Mouse (Mus musculus) megakaryocyte, embryonic 14.5 days (primary cell): ENCODE results near the gene Pcare. TPM values are rescaled to one million over a fixed set of nuclear protein-coding genes. Genes with fewer than 3 reads are reported as not detected.

Experiments used
- H3K27me3 ChIP-seq: replicated peaks from 2 replicates; pipeline ENCODE3; 2012; ENCODE audit warnings: inconsistent platforms
- H3K36me3 ChIP-seq: replicated peaks from 2 replicates; pipeline ENCODE3; 2012; ENCODE audit warnings: low read length, inconsistent platforms, mixed read lengths
- H3K4me1 ChIP-seq: 2 replicates; pipeline ENCODE4 v1.6.1; 2012; ENCODE audit warnings: inconsistent platforms
- H3K4me3 ChIP-seq: replicated peaks from 2 replicates; pipeline ENCODE3; 2012; ENCODE audit warnings: moderate library complexity, mild to moderate bottlenecking, inconsistent platforms
- H3K9me3 ChIP-seq: 2 replicates; pipeline ENCODE4 v1.6.1; 2012; ENCODE audit warnings: inconsistent platforms
- FLI1 ChIP-seq: IDR thresholded peaks from 2 replicates; pipeline ENCODE4 v1.6.1; 2012; ENCODE audit warnings: low read length, inconsistent platforms, mixed read lengths
- GATA1 ChIP-seq: IDR thresholded peaks from 3 replicates; pipeline ENCODE4 v1.6.1; 2012; ENCODE audit warnings: mixed read lengths, low read length, inconsistent platforms, borderline replicate concordance
- polyA plus RNA-seq: library from polyadenylated mRNA; stranded (reverse); fragments of >175 nt; gene quantifications from 2 replicates; pipeline ENCODE4 v1.2.3, GENCODE M21; 2012; ENCODE audit warnings: low replicate concordance; ENCODE audit not compliant: insufficient read depth

Pcare gene
- not detected in 2 replicates for polyA plus RNA-seq

GRCm38 (mm10) chr17:71752831-71753230, at the start of gene Pcare:
Pcare (minus strand) TSS chr17:71752894.
- H3K4me1 ChIP-seq: no peaks in the 10 kb centered on the region
- H3K27me3 ChIP-seq: peaks cover under 1% of the 10 kb centered on the region
- TF ChIP-seq FLI1 (no peak), GATA1 (no peak)
- H3K9me3 ChIP-seq: 0 out of 2 replicates have a peak, but pooled peaks cover 3% of the 10 kb centered on the region
- no peak within 1 kb of the TSS for H3K4me3 ChIP-seq
- H3K36me3 ChIP-seq: no peaks in the 10 kb centered on the region

- Histone ChIP-seq H3K9me3 (no peaks in the 10 kb centered on the region), H3K4me1 (no peaks in the 10 kb centered on the region)
- no peak for TF ChIP-seq FLI1
- no peak for TF ChIP-seq GATA1
These were observed 43.0 kb upstream of the Pcare start for GRCm38 (mm10) chr17:71795521-71796205.

GRCm38 (mm10) chr17:71791622-71792021, 38.9 kb upstream of the Pcare start:
- Histone ChIP-seq H3K9me3 (peaks cover 5% of the 10 kb centered on the region), H3K36me3 (no peaks in the 10 kb centered on the region), H3K4me3 (no peak overlapping the region), H3K27me3 (no peaks in the 10 kb centered on the region), H3K4me1 (no peaks in the 10 kb centered on the region)
- no peak for TF ChIP-seq FLI1
- TF ChIP-seq GATA1: no peak

More at GRCm38 (mm10) chr17:71795521-71796205, 43.0 kb upstream of the Pcare start:
- Histone ChIP-seq H3K36me3 (no peaks in the 10 kb centered on the region), H3K27me3 (no peaks in the 10 kb centered on the region), H3K4me3 (no peak overlapping the region)

GRCm38 (mm10) chr17:71791109-71791508, 38.4 kb upstream of the Pcare start:
- Histone ChIP-seq H3K36me3 (no peaks in the 10 kb centered on the region), H3K4me1 (no peaks in the 10 kb centered on the region), H3K4me3 (no peak overlapping the region), H3K27me3 (no peaks in the 10 kb centered on the region), H3K9me3 (peaks cover 5% of the 10 kb centered on the region)
- no peak for TF ChIP-seq GATA1
- no peak for TF ChIP-seq FLI1

DNA sequence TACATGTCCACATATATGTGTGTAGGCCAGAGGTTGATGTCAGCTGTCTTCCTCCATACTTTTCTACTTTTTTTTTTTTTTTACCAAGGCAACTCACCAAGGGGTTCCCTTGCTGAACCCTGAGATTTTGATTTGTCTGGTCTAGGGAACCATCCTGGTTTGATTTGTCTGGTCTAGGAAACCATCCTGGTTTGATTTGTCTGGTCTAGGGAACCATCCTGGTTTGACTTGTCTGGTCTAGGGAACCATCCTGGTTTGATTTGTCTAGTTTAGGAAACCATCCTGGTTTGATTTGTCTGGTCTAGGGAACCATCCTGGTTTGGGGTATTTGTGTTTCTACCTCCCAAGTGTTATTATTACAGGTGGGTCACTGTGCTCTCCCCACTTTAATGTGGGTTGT, 33.8 kb upstream of the Pcare start:
- Histone ChIP-seq H3K36me3 (no peaks in the 10 kb centered on the region), H3K4me1 (no peaks in the 10 kb centered on the region), H3K27me3 (peaks cover 19% of the 10 kb centered on the region), H3K4me3 (no peak overlapping the region), H3K9me3 (peaks cover 5% of the 10 kb centered on the region)
- TF ChIP-seq FLI1: no peak
- no peak for TF ChIP-seq GATA1

DNA sequence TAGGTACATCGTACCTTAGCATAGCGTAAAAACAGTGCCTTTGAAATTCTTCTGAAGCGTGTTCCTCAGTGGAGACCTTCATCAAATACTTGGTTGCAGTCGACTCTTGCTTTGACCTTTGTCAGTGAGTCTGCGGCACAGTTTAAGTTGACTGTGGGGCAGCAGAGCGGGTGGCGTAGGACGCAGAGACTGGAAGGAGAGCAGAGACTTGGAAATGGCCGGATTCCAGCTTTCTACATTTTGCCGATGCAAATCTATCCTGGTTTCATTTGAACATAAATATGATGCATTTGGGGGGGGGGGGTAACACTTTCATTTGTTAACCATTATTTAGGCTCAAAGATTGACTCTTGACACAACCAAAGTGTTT, 30.7 kb upstream of the Pcare start:
- Histone ChIP-seq H3K36me3 (no peaks in the 10 kb centered on the region), H3K4me3 (no peak overlapping the region), H3K9me3 (peaks cover 11% of the 10 kb centered on the region), H3K4me1 (no peaks in the 10 kb centered on the region), H3K27me3 (peaks cover 23% of the 10 kb centered on the region)
- TF ChIP-seq FLI1 (no peak), GATA1 (no peak)

- Histone ChIP-seq H3K4me1 (no peaks in the 10 kb centered on the region), H3K36me3 (no peaks in the 10 kb centered on the region), H3K27me3 (peaks cover 23% of the 10 kb centered on the region), H3K9me3 (peaks cover 16% of the 10 kb centered on the region), H3K4me3 (no peak overlapping the region)
- TF ChIP-seq GATA1 (no peak), FLI1 (no peak)
These were observed 30.1 kb upstream of the Pcare start for GRCm38 (mm10) chr17:71782699-71783365.

DNA sequence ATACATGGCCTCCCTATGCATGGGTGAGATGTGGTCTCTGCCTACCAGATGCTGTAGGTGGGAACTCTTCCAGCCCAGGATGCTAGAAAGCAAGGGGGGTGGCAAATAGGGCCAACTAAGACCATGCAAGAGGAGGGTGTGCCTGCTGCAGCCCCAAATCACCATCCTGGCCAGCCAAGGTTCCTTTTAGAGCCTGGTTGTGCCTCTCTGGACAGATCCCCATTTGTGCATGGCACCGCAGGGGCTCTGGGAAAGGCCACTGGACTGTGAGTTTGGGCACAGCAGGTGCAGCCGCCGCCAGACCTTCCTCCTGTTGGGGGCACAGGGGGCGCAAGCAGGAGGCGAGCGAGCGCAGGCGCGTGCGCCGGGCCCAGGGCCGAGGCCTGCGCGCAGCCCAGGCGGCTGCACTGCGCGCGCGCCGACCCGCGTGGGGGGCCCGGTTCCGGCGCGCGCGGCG, 29.6 kb upstream of the Pcare start:
- TF ChIP-seq GATA1 (no peak), FLI1 (no peak)
- H3K4me3 ChIP-seq: no peak overlapping the region
- H3K9me3 ChIP-seq: peaks cover 19% of the 10 kb centered on the region
- H3K27me3 ChIP-seq: peaks cover 23% of the 10 kb centered on the region
- H3K4me1 ChIP-seq: no peaks in the 10 kb centered on the region
- no peaks in the 10 kb centered on the region for H3K36me3 ChIP-seq

DNA sequence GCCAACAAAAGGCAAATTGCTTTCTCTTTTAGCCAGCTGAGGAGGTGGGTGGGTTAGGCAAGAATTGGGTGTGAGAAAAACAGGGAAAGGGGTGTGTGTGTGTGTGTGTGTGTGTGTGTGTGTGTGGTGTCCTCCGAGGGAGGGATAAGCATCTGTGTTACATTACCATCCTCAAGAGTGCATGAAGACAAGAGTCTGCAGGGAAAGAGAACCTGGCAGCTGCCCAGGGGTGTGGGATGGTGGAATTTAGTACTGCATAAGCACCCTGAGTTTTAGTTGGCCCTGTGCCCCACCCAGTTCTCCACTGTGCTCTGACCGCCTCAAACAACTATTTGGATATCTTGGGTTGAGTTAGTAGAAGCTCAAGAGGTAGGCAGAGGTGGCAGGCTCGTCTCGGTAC, 28.3 kb upstream of the Pcare start:
- Histone ChIP-seq H3K36me3 (no peaks in the 10 kb centered on the region), H3K4me3 (no peak overlapping the region), H3K27me3 (peaks cover 23% of the 10 kb centered on the region), H3K9me3 (peaks cover 19% of the 10 kb centered on the region), H3K4me1 (no peaks in the 10 kb centered on the region)
- TF ChIP-seq GATA1 (no peak), FLI1 (no peak)

- TF ChIP-seq GATA1: no peak
- no peak for TF ChIP-seq FLI1
- Histone ChIP-seq H3K27me3 (peaks cover 23% of the 10 kb centered on the region), H3K36me3 (no peaks in the 10 kb centered on the region), H3K4me1 (no peaks in the 10 kb centered on the region), H3K9me3 (peaks cover 19% of the 10 kb centered on the region), H3K4me3 (no peak overlapping the region)
These were observed 27.8 kb upstream of the Pcare start for GRCm38 (mm10) chr17:71780490-71780889.
